Mouse (Mus musculus): ENCODE results near the gene Tysnd1. TPM values are rescaled to one million over a fixed set of nuclear protein-coding genes. Genes with fewer than 3 reads are reported as not detected.

Tysnd1 gene
- polyA plus RNA-seq, 1 experiment from 2014 or later = 30.7 TPM

- no peak overlapping the region for H3K9ac ChIP-seq (replicated peaks; ENCODE audit: low read length)
- H3K4me2 ChIP-seq (ENCODE audit: low read depth, low read length) = no peak overlapping the region
- ATAC-seq (replicated peaks; ENCODE audit: insufficient number of reproducible peaks, low FRiP score, low TSS enrichment, low read depth) = no peak
These were observed 54.7 kb downstream of the Tysnd1 start for GRCm38 (mm10) chr10:61750014-61750413.

GRCm38 (mm10) chr10:61751534-61752219 lies 56.4 kb downstream of the Tysnd1 start:
- Histone ChIP-seq H3K4me2 (ENCODE audit: low read depth, low read length) (no peak overlapping the region), H3K27me3 (ENCODE audit: control insufficient read depth, insufficient read depth, low read length) (no peaks in the 10 kb centered on the region), H3K9me3 (replicated peaks; ENCODE audit: control insufficient read depth, low read length) (no peaks in the 10 kb centered on the region), H3K9ac (replicated peaks; ENCODE audit: low read length) (no peak overlapping the region), H3K27ac (replicated peaks; ENCODE audit: low read depth, low read length) (no peak overlapping the region), H3K36me3 (replicated peaks; ENCODE audit: control insufficient read depth, insufficient read depth, low read depth, low read length) (peaks cover 32% of the 10 kb centered on the region), H3K4me1 (ENCODE audit: control insufficient read depth, insufficient read depth, low read length) (no peaks in the 10 kb centered on the region), H3K4me3 (ENCODE audit: low read depth, low read length) (no peak overlapping the region)
- ATAC-seq (replicated peaks; ENCODE audit: insufficient number of reproducible peaks, low FRiP score, low TSS enrichment, low read depth) (no peak), DNase-seq (ENCODE audit: low spot score) (no peak)
- WGBS = 78% methylated on average over 20 of the region's 20 CpGs

More at GRCm38 (mm10) chr10:61750014-61750413, 54.7 kb downstream of the Tysnd1 start:
- no peak for DNase-seq (ENCODE audit: low spot score)
- no peak overlapping the region for H3K4me3 ChIP-seq (ENCODE audit: low read depth, low read length)
- no peak overlapping the region for H3K27ac ChIP-seq (replicated peaks; ENCODE audit: low read depth, low read length)
- H3K36me3 ChIP-seq (replicated peaks; ENCODE audit: control insufficient read depth, insufficient read depth, low read depth, low read length) = peaks cover 42% of the 10 kb centered on the region
- no peaks in the 10 kb centered on the region for H3K4me1 ChIP-seq (ENCODE audit: control insufficient read depth, insufficient read depth, low read length)
- no peaks in the 10 kb centered on the region; the same call in 1 of the 2 replicates for H3K9me3 ChIP-seq (replicated peaks; ENCODE audit: control insufficient read depth, low read length)
- H3K27me3 ChIP-seq (ENCODE audit: control insufficient read depth, insufficient read depth, low read length) = no peaks in the 10 kb centered on the region
- 90% methylated on average over 9 of the region's 9 CpGs for WGBS

Other genes starting within 250 kb of the Tysnd1 start
- gene Eif4ebp2, start 242.9 kb upstream of the Tysnd1 start, polyA plus RNA-seq (2014; fragmentation: Nextera tagmentation; extraction: Ambion mirVana) = 27.8 and 35.2 TPM in 2 replicates
- 11.1 and 11.6 TPM in 2 replicates for gene Lrrc20, start 219.7 kb upstream of the Tysnd1 start, polyA plus RNA-seq (2014; fragmentation: Nextera tagmentation; extraction: Ambion mirVana)
- 0.06 and 0.11 TPM in 2 replicates for gene Npffr1, start 100.0 kb upstream of the Tysnd1 start, polyA plus RNA-seq (2014; fragmentation: Nextera tagmentation; extraction: Ambion mirVana)
- gene Ppa1, start 47.0 kb upstream of the Tysnd1 start, polyA plus RNA-seq (2014; fragmentation: Nextera tagmentation; extraction: Ambion mirVana) = 312 and 320 TPM in 2 replicates
- 273 and 274 TPM in 2 replicates for gene Sar1a, start 15.2 kb upstream of the Tysnd1 start, polyA plus RNA-seq (2014; fragmentation: Nextera tagmentation; extraction: Ambion mirVana)
- gene Aifm2, start 19.7 kb downstream of the Tysnd1 start, polyA plus RNA-seq (2014; fragmentation: Nextera tagmentation; extraction: Ambion mirVana) = 8.2 and 8.6 TPM in 2 replicates
- 319 and 335 TPM in 2 replicates for gene H2afy2, start 88.6 kb downstream of the Tysnd1 start, polyA plus RNA-seq (2014; fragmentation: Nextera tagmentation; extraction: Ambion mirVana)